ENCODE assay signal across 8 mouse cellular contexts in genomic region chr4:66923616-66924276, GRCm38 (mm10).
DNase-seq lines count a peak whose midpoint lies in the region; ATAC-seq lines count a peak whose summit lies in the region.

No protein-coding gene starts in this region.

- H3K9me3 ChIP-seq in heart, embryonic 11.5 days (replicated peaks; ENCODE audit: control insufficient read depth, low read length): no peaks in the 10 kb centered on the region

- H3K4me2 ChIP-seq in heart, embryonic 11.5 days: no peak overlapping the region

- H3K27ac ChIP-seq in heart, embryonic 11.5 days (ENCODE audit: low read depth, low read length): no peak overlapping the region

- H3K36me3 ChIP-seq in heart, embryonic 11.5 days (ENCODE audit: control insufficient read depth, insufficient read depth, low read length): no peaks in the 10 kb centered on the region

- DNase-seq in heart, postnatal 4 days: peak; percentile 55
- peak; percentile 6 to 14 for DNase-seq in adrenal gland, postnatal 4 days (ENCODE audit: low spot score in 2 of 2)
- DNase-seq in fibroblast of lung, adult 2 months (ENCODE audit: low read depth): peak; percentile 13
- peak; percentile 21 for DNase-seq in kidney, postnatal 14 days
- peak; percentile 47 for DNase-seq in lung, postnatal 10 days
- peak; percentile 82 to 87 for DNase-seq in right cerebral cortex, postnatal 10 days (ENCODE audit: low spot score in 2 of 2)
- DNase-seq in spleen, adult 18-20 months: no peak

- ATAC-seq in heart, embryonic 11.5 days (replicated peaks; ENCODE audit: insufficient number of reproducible peaks, low FRiP score, low TSS enrichment): no peak

- H3K27me3 ChIP-seq in heart, embryonic 11.5 days (ENCODE audit: control insufficient read depth, insufficient read depth, low read length): no peaks in the 10 kb centered on the region

- no peak overlapping the region for H3K9ac ChIP-seq in heart, embryonic 11.5 days (ENCODE audit: low read depth, low read length)

- H3K4me3 ChIP-seq in heart, embryonic 11.5 days (ENCODE audit: low read depth, low read length): no peak overlapping the region

- H3K4me1 ChIP-seq in heart, embryonic 11.5 days (ENCODE audit: control insufficient read depth, insufficient read depth, low read length): no peaks in the 10 kb centered on the region

- WGBS in heart, embryonic 11.5 days (ENCODE audit: insufficient replicate concordance): 40% methylated on average over 3 of the region's 3 CpGs

Comparison
In these comparisons a context has a peak if more than half of its experiments do, and no peak if none do; other contexts are left out.
1. DNase-seq: peak in heart, postnatal 4 days (single experiment), adrenal gland, postnatal 4 days (2 of 2), fibroblast of lung, adult 2 months (single experiment), kidney, postnatal 14 days (single experiment), lung, postnatal 10 days (single experiment) and right cerebral cortex, postnatal 10 days (2 of 2); none in spleen, adult 18-20 months (0 of 2).